Mouse (Mus musculus): ENCODE results near the gene Ccdc88a.
"Not testable (repeated sequence)": the region's sequence is repeated elsewhere in the genome, so short reads cannot be mapped to it uniquely, and the experiment has no call there.

Gene Ccdc88a

DNA sequence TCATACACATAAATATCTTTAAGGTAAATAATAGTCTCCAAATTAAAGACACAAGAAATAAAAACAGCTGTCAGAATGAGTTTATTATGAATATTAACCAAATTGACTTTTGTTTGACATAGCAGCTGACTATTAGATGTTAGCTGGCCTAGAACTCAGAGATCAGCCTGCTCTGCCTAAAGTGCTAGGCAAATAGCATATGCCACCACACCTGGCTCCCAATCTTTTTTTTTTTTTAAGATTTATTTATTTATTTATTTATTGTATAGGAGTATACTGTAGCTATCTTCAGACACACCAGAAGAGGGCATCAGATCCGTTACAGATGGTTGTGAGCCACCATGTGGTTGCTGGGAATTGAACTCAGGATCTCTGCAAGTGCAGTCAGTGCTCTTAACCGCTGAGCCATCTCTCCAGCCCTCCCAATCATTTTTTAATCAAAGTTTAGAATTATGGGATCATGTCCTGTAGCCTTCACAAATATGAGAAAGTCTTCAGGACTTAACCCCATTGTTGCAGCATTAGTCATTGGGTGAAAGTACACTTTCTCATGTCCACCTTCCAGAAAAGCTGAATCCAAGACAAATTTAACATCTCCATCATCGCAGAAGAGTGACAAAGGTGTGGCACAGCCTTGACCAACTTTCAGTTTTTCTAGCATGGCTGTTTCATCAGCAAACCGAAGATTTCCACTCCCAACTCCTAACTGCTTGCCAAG is 139.5 kb downstream of the Ccdc88a start:
- no peak for DNase-seq (ENCODE audit: low read depth, low spot score)
- peaks cover 6% of the 10 kb centered on the region; the same call in 1 of the 2 replicates for H3K36me3 ChIP-seq (ENCODE audit: control insufficient read depth, insufficient read depth, low read length, poor library complexity, severe bottlenecking)
- no peaks in the 10 kb centered on the region for H3K27me3 ChIP-seq (ENCODE audit: control insufficient read depth, insufficient read depth, low read length, poor library complexity, severe bottlenecking)

DNA sequence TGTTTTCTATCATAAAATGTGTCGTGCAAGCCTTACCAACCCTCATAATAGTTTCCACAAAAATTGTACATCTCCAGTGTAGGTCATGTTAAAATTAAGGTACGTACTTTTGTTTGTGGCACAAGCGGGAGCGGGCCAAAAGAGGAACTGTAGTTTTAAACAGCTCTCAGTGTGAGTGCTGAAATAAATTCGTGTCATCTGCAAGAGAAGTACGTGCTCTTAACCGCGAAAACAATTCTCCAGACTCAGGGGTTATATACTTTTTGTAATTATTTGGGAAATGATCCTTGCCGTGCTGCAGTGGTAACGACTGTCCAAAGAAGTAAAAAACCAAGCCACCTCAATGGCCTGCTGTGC is 140.8 kb downstream of the Ccdc88a start:
- DNase-seq (ENCODE audit: low read depth, low spot score): peak; percentile 44
- Histone ChIP-seq H3K27me3 (ENCODE audit: control insufficient read depth, insufficient read depth, low read length, poor library complexity, severe bottlenecking) (no peaks in the 10 kb centered on the region), H3K36me3 (ENCODE audit: control insufficient read depth, insufficient read depth, low read length, poor library complexity, severe bottlenecking) (peaks cover 6% of the 10 kb centered on the region; the same call in 1 of the 2 replicates)

DNA sequence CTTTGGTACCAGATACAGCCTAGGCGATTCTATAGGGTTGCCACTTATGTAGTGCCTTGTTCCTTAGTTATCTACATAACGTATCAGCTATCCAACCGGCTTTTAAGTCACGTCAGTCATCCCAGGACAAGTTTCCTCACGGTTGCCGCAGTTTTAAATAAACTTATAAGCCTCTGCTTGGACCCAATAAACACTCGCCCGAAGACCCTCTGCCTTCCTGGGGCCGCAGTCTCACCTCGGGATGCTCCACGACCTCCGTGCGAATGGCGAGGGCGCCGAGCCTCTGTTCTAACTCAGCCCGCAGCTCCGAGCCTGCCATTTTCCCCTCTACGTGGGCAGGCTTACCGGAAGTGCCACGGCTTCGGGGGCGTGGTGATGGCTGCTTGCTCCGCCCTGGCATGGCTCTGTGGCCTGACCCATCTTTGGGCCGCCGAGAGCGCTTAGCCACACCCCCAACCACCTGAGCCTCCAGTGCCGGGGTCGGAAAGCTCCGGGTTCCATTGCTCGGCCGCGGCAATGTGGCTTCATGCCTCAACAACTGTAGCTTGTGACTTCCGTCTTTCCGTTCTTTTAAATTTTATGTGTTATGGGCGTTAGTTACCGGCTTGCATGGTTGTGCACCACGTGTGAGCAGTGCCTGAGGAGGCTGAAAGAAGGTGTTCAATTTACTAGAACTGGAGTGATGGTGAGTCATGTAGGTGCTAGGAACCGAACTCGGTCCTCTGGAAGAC is 141.4 kb downstream of the Ccdc88a start, which contains the start of gene Prorsd1:
Gene Prorsd1 (minus strand): TSS at position 352 of the 731 bp plus-strand sequence.
- peaks cover 6% of the 10 kb centered on the region; the same call in 1 of the 2 replicates for H3K36me3 ChIP-seq (ENCODE audit: control insufficient read depth, insufficient read depth, low read length, poor library complexity, severe bottlenecking)
- DNase-seq (ENCODE audit: low read depth, low spot score): peak; percentile 97

DNA sequence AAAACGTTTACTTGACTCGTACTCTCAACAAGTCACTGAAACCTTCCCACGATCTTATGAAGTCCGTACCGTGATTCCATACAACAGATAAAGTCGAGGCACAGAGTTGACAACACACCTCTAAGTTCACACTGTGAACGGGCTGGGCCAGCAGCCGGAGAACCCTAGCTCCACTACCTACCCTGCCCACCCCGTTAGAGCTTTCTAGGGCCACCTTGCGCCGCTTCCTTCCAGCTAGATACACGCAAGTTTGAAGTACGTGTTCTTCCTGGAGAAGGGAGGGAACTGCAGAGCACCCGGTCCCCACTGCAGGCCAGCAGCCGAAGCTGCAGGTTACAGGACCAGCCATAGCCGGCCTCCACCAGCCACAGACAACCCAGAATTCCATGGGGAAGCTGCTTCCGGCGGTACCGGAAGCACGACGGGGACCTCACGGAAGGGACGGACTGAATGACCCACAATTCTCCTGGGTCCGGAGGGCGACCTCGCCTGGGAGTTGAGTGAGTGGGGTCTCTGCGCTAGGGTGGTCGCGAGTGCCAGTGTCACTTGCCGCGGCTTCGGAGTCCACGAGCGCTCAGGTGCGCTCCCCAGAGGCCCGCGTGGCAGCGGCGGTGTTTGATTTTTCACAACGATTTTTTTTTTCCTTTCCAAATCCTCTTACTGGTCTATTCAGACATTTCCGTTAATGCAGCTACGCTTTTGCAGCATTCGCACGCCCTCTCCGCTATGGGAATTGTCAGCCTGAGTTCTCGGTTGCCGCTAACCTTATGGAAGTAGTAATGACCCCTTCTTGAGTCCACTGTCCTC is 152.7 kb downstream of the Ccdc88a start, which contains the start of gene Mtif2:
Gene Mtif2 (plus strand): TSS at position 421 of the 807 bp plus-strand sequence.
- peak; percentile 71 for DNase-seq (ENCODE audit: low read depth, low spot score)
- no peaks in the 10 kb centered on the region for H3K27me3 ChIP-seq (ENCODE audit: control insufficient read depth, insufficient read depth, low read length, poor library complexity, severe bottlenecking)

More for the DNA sequence above, 141.4 kb downstream of the Ccdc88a start, which contains the start of gene Prorsd1:
- H3K27me3 ChIP-seq (ENCODE audit: control insufficient read depth, insufficient read depth, low read length, poor library complexity, severe bottlenecking): no peaks in the 10 kb centered on the region

DNA sequence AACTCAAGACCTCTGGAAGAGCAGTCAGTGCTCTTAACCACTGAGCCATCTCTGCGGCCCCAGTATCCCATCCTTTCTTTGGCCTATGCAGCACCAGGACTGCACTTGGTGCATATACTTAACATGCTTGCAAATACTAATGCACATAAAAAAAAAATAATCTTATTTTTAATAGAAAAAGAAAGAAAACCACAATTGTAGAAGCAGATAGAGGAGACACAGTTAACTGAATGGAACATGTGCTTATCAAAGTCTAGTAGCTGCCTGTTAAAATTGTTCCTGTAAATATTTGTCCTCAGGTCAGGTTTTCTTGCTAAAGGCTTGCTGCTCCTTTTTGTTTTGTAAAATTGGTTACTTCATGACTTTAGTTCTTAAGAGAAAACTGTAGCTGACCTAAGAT is 164.7 kb downstream of the Ccdc88a start:
- Histone ChIP-seq H3K27me3 (ENCODE audit: control insufficient read depth, insufficient read depth, low read length, poor library complexity, severe bottlenecking) (no peaks in the 10 kb centered on the region), H3K36me3 (ENCODE audit: control insufficient read depth, insufficient read depth, low read length, poor library complexity, severe bottlenecking) (peaks cover 16% of the 10 kb centered on the region)
- no peak for DNase-seq (ENCODE audit: low read depth, low spot score)

More for the DNA sequence above, 152.7 kb downstream of the Ccdc88a start, which contains the start of gene Mtif2:
- no peaks in the 10 kb centered on the region for H3K36me3 ChIP-seq (ENCODE audit: control insufficient read depth, insufficient read depth, low read length, poor library complexity, severe bottlenecking)

DNA sequence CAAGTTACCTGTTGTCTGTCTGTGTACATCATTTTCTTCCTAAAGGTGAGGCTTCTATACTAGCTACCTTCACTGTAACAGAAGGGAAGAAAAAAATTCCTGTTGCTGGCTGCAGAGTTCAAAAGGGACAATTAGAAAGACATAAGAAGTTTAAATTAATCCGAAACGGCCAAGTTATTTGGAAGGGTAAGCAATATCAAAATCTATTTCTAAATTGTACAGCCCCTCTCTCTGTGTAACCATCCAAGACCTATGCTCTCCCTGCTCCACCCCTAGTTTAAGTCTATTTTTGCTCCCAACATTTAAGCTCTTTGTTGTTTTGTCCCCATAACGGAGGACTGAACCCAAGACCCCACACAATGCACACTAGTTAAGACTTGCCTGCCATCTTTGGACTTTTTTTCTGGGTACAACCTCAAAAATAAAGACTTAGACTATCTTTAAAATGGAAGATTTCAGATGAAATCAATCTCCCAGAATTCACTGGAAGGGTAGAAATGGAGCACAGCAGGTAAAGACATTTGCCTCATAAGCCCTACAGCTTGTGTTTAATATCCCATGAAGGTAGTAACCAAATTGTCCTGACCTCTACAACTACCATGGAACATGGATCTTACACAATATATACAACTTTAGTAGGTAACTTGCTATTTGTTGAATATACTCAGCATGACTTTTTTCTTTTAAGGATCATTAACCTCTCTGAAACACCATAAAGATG is 170.9 kb downstream of the Ccdc88a start:
- H3K27me3 ChIP-seq (ENCODE audit: control insufficient read depth, insufficient read depth, low read length, poor library complexity, severe bottlenecking): no peaks in the 10 kb centered on the region
- no peak for DNase-seq (ENCODE audit: low read depth, low spot score)
- peaks cover 13% of the 10 kb centered on the region for H3K36me3 ChIP-seq (ENCODE audit: control insufficient read depth, insufficient read depth, low read length, poor library complexity, severe bottlenecking)

DNA sequence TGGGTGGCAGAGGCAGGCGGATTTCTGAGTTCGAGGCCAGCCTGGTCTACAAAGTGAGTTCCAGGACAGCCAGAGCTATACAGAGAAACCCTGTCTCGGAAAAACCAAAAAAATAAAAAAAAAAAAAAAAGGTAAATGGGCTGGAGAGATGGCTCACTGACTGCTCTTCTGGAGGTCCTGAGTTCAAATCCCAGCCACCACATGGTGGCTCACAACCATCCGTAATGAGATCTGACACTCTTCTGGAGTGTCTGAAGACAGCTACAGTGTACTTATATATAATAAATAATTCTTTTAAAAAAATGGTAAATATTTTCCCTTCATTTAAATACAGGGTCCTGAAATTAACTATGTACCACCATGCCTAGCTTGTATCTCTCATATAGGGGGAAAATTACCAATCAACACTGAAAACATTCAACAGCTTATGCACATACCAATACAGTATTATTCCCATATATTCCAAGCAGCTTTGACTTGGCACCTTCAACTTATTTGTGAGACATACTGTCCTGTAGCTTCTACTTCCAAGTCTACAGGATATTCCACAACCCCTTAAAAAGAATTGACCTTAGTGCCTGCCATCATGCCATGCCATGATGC is 171.8 kb downstream of the Ccdc88a start:
- peaks cover 13% of the 10 kb centered on the region for H3K36me3 ChIP-seq (ENCODE audit: control insufficient read depth, insufficient read depth, low read length, poor library complexity, severe bottlenecking)
- not testable (repeated sequence) for H3K27me3 ChIP-seq (ENCODE audit: control insufficient read depth, insufficient read depth, low read length, poor library complexity, severe bottlenecking); DNase-seq (ENCODE audit: low read depth, low spot score)

DNA sequence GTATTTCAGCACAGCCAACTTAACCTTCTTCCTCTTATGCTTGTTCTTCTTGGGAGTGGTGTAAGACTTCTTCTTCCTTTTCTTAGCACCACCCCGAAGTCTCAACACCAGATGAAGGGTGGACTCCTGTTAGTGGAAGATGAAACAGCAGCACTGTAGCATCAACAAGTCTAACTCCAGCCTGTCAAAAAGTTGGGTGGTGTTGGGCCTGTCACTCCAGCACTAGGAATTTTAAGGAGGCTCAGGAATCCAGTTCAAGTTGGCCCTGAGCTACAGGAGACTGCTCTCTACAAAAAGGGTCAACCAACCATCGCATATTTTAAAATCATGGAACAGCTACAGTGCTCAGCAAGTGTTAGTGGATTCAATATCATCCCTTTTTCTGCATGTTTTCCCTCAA is 172.8 kb downstream of the Ccdc88a start:
- not testable (repeated sequence) for DNase-seq (ENCODE audit: low read depth, low spot score); H3K27me3 ChIP-seq (ENCODE audit: control insufficient read depth, insufficient read depth, low read length, poor library complexity, severe bottlenecking)
- H3K36me3 ChIP-seq (ENCODE audit: control insufficient read depth, insufficient read depth, low read length, poor library complexity, severe bottlenecking): peaks cover 13% of the 10 kb centered on the region

DNA sequence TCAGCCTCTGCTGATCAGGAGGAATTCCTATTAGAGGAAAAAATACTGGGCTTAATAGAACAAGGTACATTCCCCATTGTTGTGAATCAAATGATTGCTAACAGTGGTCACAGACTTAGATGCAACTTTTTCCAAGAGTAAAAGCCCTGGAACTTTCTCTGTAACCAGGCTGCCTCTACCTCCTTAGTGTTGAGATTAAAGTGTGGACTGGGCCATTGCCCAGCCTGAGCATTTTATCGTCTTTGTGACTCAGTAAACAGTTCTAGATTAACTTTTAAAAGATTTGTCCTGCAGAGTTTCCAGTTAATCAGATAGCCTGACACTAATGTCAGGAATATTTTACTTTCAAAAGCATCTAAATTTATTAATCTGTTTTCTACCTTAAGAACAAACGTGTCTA is 173.3 kb downstream of the Ccdc88a start:
- H3K27me3 ChIP-seq (ENCODE audit: control insufficient read depth, insufficient read depth, low read length, poor library complexity, severe bottlenecking): no peaks in the 10 kb centered on the region
- H3K36me3 ChIP-seq (ENCODE audit: control insufficient read depth, insufficient read depth, low read length, poor library complexity, severe bottlenecking): peaks cover 10% of the 10 kb centered on the region
- DNase-seq (ENCODE audit: low read depth, low spot score): no peak

DNA sequence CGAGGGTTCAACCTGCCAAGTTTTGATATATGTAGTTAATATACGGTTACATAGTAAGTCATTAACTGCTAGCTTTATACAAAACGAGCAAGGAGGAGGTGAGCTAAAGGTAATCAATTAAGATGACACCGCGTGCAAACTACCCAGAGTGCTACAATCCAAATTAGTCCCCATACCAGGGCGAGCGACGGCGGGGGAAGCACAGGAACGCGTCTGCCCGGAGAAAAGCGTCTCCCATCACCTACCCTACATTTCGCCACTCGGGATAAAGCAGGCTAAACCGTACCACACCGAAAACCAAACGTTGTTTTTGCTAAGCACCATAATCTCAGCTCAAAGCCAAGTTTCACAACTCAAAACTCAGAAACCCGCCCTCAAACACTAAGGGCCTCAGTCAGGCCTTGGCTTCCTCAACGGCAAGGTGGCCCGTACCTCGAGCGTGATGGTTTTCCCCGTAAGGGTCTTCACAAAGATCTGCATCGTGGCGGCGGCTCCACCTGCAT is 173.8 kb downstream of the Ccdc88a start:
- Histone ChIP-seq H3K27me3 (ENCODE audit: control insufficient read depth, insufficient read depth, low read length, poor library complexity, severe bottlenecking) (no peaks in the 10 kb centered on the region), H3K36me3 (ENCODE audit: control insufficient read depth, insufficient read depth, low read length, poor library complexity, severe bottlenecking) (peaks cover 10% of the 10 kb centered on the region)
- no peak for DNase-seq (ENCODE audit: low read depth, low spot score)

DNA sequence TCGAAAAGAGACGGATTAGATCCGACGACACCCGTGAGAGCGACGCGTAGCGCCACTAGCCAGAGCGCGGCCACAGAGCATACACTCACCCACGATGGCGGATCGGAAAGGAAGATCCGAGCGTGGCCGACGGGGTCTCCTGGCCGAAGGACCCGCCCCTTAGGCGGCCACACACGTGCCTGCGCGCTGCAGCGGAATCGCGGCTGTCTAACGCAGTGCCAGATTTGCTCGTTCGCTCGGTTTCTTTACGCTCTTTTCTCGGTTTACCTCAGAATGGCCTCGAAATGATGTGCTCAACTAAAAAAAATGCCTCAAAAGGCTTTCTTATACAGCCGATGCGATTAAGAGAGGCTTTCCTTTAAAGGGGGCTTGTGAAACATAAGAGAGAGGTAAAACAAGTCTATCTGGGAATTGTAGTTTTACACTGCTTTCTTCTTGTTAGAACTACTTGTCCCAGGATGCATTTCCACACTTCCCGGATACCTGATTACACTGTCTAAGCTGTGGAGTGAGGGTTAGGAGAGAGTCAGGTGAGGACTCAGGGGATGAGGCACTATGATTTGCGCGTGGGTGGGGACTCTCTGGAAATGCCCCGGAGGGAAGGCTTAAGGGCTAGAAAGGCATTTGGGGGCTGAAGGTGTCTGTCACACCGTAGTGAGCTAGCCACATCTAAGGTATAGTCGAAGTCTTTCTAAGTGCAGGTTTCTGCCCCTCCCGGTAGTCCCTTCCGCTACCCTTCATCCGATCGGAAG is 174.5 kb downstream of the Ccdc88a start, which contains the start of the genes Clhc1 and Rps27a:
Gene Clhc1 (plus strand): TSS at position 199 of the 752 bp plus-strand sequence.
Gene Rps27a (minus strand): TSS at position 358 of the 752 bp plus-strand sequence.
- H3K27me3 ChIP-seq (ENCODE audit: control insufficient read depth, insufficient read depth, low read length, poor library complexity, severe bottlenecking): no peaks in the 10 kb centered on the region
- H3K36me3 ChIP-seq (ENCODE audit: control insufficient read depth, insufficient read depth, low read length, poor library complexity, severe bottlenecking): peaks cover 10% of the 10 kb centered on the region
- DNase-seq (ENCODE audit: low read depth, low spot score): peak; percentile 95

DNA sequence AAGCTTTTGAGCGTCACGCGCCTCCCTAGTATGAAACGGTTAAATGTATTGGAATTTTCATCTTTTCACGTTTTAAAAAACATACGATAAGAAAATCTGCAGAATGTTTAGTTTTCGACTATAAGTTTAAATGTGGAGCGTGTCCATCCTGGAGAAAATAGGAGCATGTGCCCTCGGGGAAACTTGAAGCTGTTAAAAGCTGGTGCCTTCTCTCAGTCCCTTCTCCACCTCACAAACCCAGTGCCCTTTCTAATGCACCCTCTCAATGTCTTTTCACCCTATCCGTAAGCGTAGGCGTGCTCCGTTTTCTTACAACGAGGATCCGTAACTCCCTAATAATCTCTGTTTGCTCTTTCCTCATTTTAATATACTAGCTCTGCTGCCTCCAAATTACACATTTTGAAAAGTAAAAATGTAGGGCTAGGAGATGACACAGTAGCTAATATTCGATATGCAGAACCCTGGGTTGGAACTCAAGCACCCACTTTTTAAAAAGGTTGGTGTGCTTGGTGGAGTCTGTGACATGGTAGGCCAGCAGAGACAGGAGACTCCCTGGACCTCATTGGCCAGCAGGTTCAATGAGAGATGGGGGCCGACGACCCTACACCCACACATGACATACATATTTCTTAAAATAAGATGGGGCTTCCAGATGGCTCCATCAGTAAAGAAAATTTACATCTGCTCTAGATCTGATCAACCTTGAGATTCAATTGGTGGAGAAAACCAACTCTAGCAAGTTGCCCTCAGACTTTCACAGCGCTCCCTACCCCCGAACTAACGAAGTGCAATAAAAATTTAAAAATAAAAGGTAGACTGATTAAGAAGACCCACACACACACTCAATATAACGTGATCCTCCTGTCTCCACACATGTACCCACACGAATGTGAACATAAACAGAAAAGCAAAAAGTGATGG is 175.3 kb downstream of the Ccdc88a start:
- DNase-seq (ENCODE audit: low read depth, low spot score): peak; percentile 15
- Histone ChIP-seq H3K36me3 (ENCODE audit: control insufficient read depth, insufficient read depth, low read length, poor library complexity, severe bottlenecking) (peaks cover 10% of the 10 kb centered on the region), H3K27me3 (ENCODE audit: control insufficient read depth, insufficient read depth, low read length, poor library complexity, severe bottlenecking) (no peaks in the 10 kb centered on the region)

Data from splenic B cell, adult 2 months (primary cell).